Mouse (Mus musculus): ENCODE results near the gene Erbb2.

DNA sequence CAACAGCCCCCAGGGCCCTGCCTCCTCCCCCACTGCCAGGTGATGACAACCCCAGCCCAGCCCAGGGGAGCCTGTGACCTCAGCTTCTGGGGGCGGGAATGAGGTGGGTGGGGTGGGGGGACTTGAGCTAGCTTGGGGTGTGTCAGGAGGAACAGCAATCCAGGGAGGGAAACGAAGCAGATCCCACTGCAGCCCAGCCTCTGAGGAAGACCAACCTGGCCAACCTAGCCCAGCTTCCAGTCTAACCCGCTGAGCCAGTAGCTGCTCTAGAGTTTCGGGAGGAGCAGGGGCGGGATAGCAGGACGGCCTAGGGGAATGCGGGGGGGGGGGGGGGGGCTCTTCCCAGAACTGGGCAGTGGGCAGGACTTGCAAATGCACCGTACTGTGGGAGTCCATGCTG is 20.2 kb upstream of the Erbb2 start:
- TF ChIP-seq CTCF (IDR thresholded peaks at IDR 0.05; ENCODE audit: borderline replicate concordance, insufficient read depth, low read depth, low read length) (no peak), POLR2A (IDR thresholded peaks at IDR 0.05; ENCODE audit: borderline replicate concordance, insufficient read depth, low read length) (no peak)

Measured in cerebellum, adult 2 months (tissue).